Mouse (Mus musculus) urinary bladder, adult 18-20 months (tissue): ENCODE results near the gene Dolk.

ENCODE experiments used
- DNase-seq, 2 experiments: peaks; one replicate each; pipeline ENCODE4 v3.0.0; 2022; ENCODE audit warnings: low spot score in 2 of 2, mixed read lengths in 2 of 2

Dolk gene

GRCm38 (mm10) chr2:30250166-30251128, 35.7 kb downstream of the Dolk start:
- DNase-seq = no peak

- no peak for DNase-seq
Observed at GRCm38 (mm10) chr2:30249182-30249581, 37.0 kb downstream of the Dolk start.

GRCm38 (mm10) chr2:30247681-30248080, 38.5 kb downstream of the Dolk start:
- no peak for DNase-seq

GRCm38 (mm10) chr2:30247036-30247435, 39.1 kb downstream of the Dolk start:
- no peak for DNase-seq

- DNase-seq = peak; percentile 47 to 72
Observed at GRCm38 (mm10) chr2:30244595-30245178, 41.4 kb downstream of the Dolk start.

- no peak for DNase-seq
Observed at GRCm38 (mm10) chr2:30243391-30243790, 42.7 kb downstream of the Dolk start.

- peak in 1 of 2 experiments; percentile 48 for DNase-seq
Observed at GRCm38 (mm10) chr2:30242509-30242908, 43.6 kb downstream of the Dolk start.

- no peak for DNase-seq
Observed at GRCm38 (mm10) chr2:30240267-30240666, 45.9 kb downstream of the Dolk start, which contains the start of gene Gm28035. Gene Gm28035, plus strand, starts transcription at chr2:30240567.

- DNase-seq = no peak
Observed at GRCm38 (mm10) chr2:30239777-30240176, 46.4 kb downstream of the Dolk start.

- DNase-seq = no peak
Observed at GRCm38 (mm10) chr2:30238906-30239465, 47.1 kb downstream of the Dolk start.

GRCm38 (mm10) chr2:30237881-30238280, 48.3 kb downstream of the Dolk start:
- peak; percentile 58 to 72 for DNase-seq

GRCm38 (mm10) chr2:30237199-30237880, 48.8 kb downstream of the Dolk start, which contains the start of gene Lrrc8a:
Gene Lrrc8a, plus strand, starts transcription at chr2:30237715.
- peak; percentile 100 for DNase-seq

GRCm38 (mm10) chr2:30236426-30237198, 49.5 kb downstream of the Dolk start:
- DNase-seq = no peak

GRCm38 (mm10) chr2:30235593-30235992, 50.5 kb downstream of the Dolk start:
- no peak for DNase-seq
